Mouse (Mus musculus) hindbrain, embryonic 14.5 days (tissue): ENCODE measurements around the gene Ddx4. TPM values are rescaled to one million over a fixed set of nuclear protein-coding genes. Genes with fewer than 3 reads are reported as not detected.

Source experiments
- polyA plus RNA-seq: library from polyadenylated mRNA; unstranded; fragments of >200 nt; fragmentation: Nextera tagmentation; extraction: Ambion mirVana; gene quantifications from 2 replicates; pipeline ENCODE4 v1.2.1, GENCODE M21; 2014

Gene Ddx4
- polyA plus RNA-seq, 1 experiment from 2014 or later = 2.0 TPM

Other genes with a start within 250 kb of the Ddx4 start
- 32.0 and 34.4 TPM in 2 replicates for gene Il6st, start 188.4 kb downstream of the Ddx4 start, polyA plus RNA-seq
- gene Il31ra, start 58.1 kb downstream of the Ddx4 start, polyA plus RNA-seq = 0.11 and 0.22 TPM in 2 replicates
- 18.5 and 21.0 TPM in 2 replicates for gene Slc38a9, start 8.3 kb upstream of the Ddx4 start, polyA plus RNA-seq
- gene Plpp1, start 148.3 kb upstream of the Ddx4 start, polyA plus RNA-seq = 63.8 and 65.1 TPM in 2 replicates